Mouse (Mus musculus) layer of hippocampus, adult 8-10 months (tissue): ENCODE results near the gene Sept5. TPM values are rescaled to one million over a fixed set of nuclear protein-coding genes. Genes with fewer than 3 reads are reported as not detected.

Experiments used
- DNase-seq, 2 experiments: peaks; one replicate each; pipeline ENCODE4 v3.0.0; 2022; ENCODE audit warnings: low spot score in 2 of 2
- total RNA-seq, 4 experiments: library from RNA; stranded (reverse); gene quantifications; 2 replicates each; pipeline ENCODE4 v1.2.4; 2022

The Sept5 gene
- total RNA-seq, 4 experiments from 2014 or later = 499 to 528 (median 503) TPM

- peak; percentile 83 to 92 for DNase-seq
Observed at GRCm38 (mm10) chr16:18617370-18618065, 12.2 kb downstream of the Sept5 start.

GRCm38 (mm10) chr16:18613301-18613700 lies 16.5 kb downstream of the Sept5 start:
- DNase-seq = no peak

GRCm38 (mm10) chr16:18611752-18612151 lies 18.0 kb downstream of the Sept5 start:
- DNase-seq = no peak

GRCm38 (mm10) chr16:18609099-18609498 lies 20.7 kb downstream of the Sept5 start:
- DNase-seq = no peak

GRCm38 (mm10) chr16:18608226-18608625 lies 21.5 kb downstream of the Sept5 start:
- no peak for DNase-seq

- no peak for DNase-seq
Observed at GRCm38 (mm10) chr16:18605705-18606104, 24.0 kb downstream of the Sept5 start.

- DNase-seq = no peak
Observed at GRCm38 (mm10) chr16:18604267-18604701, 25.5 kb downstream of the Sept5 start.

- DNase-seq = no peak
Observed at GRCm38 (mm10) chr16:18601447-18601846, 28.3 kb downstream of the Sept5 start.

- DNase-seq = no peak
Observed at GRCm38 (mm10) chr16:18598006-18598405, 31.7 kb downstream of the Sept5 start.

- DNase-seq = no peak
Observed at GRCm38 (mm10) chr16:18596255-18596654, 33.5 kb downstream of the Sept5 start.

- DNase-seq = no peak
Observed at GRCm38 (mm10) chr16:18593930-18594329, 35.8 kb downstream of the Sept5 start.

- no peak for DNase-seq
Observed at GRCm38 (mm10) chr16:18591047-18592018, 38.4 kb downstream of the Sept5 start.

- no peak for DNase-seq
Observed at GRCm38 (mm10) chr16:18589804-18590790, 39.7 kb downstream of the Sept5 start, which contains the start of gene Tbx1. Tbx1 (minus strand) TSS chr16:18590671.

GRCm38 (mm10) chr16:18589080-18589621 lies 40.6 kb downstream of the Sept5 start:
- no peak for DNase-seq

- no peak for DNase-seq
Observed at GRCm38 (mm10) chr16:18588738-18589055, 41.1 kb downstream of the Sept5 start.

GRCm38 (mm10) chr16:18587847-18588737 lies 41.7 kb downstream of the Sept5 start:
- DNase-seq = no peak

- no peak for DNase-seq
Observed at GRCm38 (mm10) chr16:18586906-18587546, 42.7 kb downstream of the Sept5 start.

GRCm38 (mm10) chr16:18586076-18586905 lies 43.5 kb downstream of the Sept5 start:
- no peak for DNase-seq
